Mouse (Mus musculus): ENCODE measurements around the gene Pde4dip.

Pde4dip gene

GRCm38 (mm10) chr3:97888168-97888901, at the start of gene Pde4dip:
Pde4dip (minus strand) TSS chr3:97888707.
- peak; percentile 91 for DNase-seq

GRCm38 (mm10) chr3:97937945-97938266, 49.4 kb upstream of the Pde4dip start:
- DNase-seq = no peak

GRCm38 (mm10) chr3:97937068-97937944, 48.8 kb upstream of the Pde4dip start:
- DNase-seq = no peak

GRCm38 (mm10) chr3:97934331-97935300, 46.1 kb upstream of the Pde4dip start:
- DNase-seq = no peak

- DNase-seq = no peak
Observed at GRCm38 (mm10) chr3:97933811-97934210, 45.3 kb upstream of the Pde4dip start.

GRCm38 (mm10) chr3:97933251-97933650, 44.7 kb upstream of the Pde4dip start:
- DNase-seq = no peak

- no peak for DNase-seq
Observed at GRCm38 (mm10) chr3:97932771-97933170, 44.3 kb upstream of the Pde4dip start.

GRCm38 (mm10) chr3:97932131-97932530, 43.6 kb upstream of the Pde4dip start:
- no peak for DNase-seq

- no peak for DNase-seq
Observed at GRCm38 (mm10) chr3:97931310-97931885, 42.9 kb upstream of the Pde4dip start.

GRCm38 (mm10) chr3:97930787-97931158, 42.3 kb upstream of the Pde4dip start:
- no peak for DNase-seq

GRCm38 (mm10) chr3:97930141-97930786, 41.8 kb upstream of the Pde4dip start:
- no peak for DNase-seq

- no peak for DNase-seq
Observed at GRCm38 (mm10) chr3:97928968-97929858, 40.7 kb upstream of the Pde4dip start.

- no peak for DNase-seq
Observed at GRCm38 (mm10) chr3:97927322-97927721, 38.8 kb upstream of the Pde4dip start.

- DNase-seq = no peak
Observed at GRCm38 (mm10) chr3:97925246-97925645, 36.7 kb upstream of the Pde4dip start.

GRCm38 (mm10) chr3:97918885-97919550, 30.5 kb upstream of the Pde4dip start:
- no peak for DNase-seq

GRCm38 (mm10) chr3:97915081-97915480, 26.6 kb upstream of the Pde4dip start:
- DNase-seq = no peak

- no peak for DNase-seq
Observed at GRCm38 (mm10) chr3:97911093-97911492, 22.6 kb upstream of the Pde4dip start.

- DNase-seq = no peak
Observed at GRCm38 (mm10) chr3:97909737-97910136, 21.2 kb upstream of the Pde4dip start.

- no peak for DNase-seq
Observed at GRCm38 (mm10) chr3:97901586-97901985, 13.1 kb upstream of the Pde4dip start.
